Mouse (Mus musculus) kidney, embryonic 14.5 days (tissue): ENCODE data around the gene Otop2. TPM values are rescaled to one million over a fixed set of nuclear protein-coding genes. Genes with fewer than 3 reads are reported as not detected.

Experiments
- ATAC-seq: fragments of 200-750 bp; cut with Nextera tagmentation; 2 replicates; pipeline ENCODE4 v1.8.0; 2017; ENCODE audit warnings: moderate number of reproducible peaks, mild to moderate bottlenecking, moderate TSS enrichment, moderate library complexity; ENCODE audit not compliant: low FRiP score, low TSS enrichment
- H3K27ac ChIP-seq: fragments of 300-500 bp; sonication (generic); 2 replicates; pipeline ENCODE4 v1.5.1; 2014; ENCODE audit warnings: low read depth, mild to moderate bottlenecking, low read length, moderate library complexity, mixed read lengths
- H3K27me3 ChIP-seq: fragments of 300-500 bp; sonication (generic); 2 replicates; pipeline ENCODE4 v1.6.1; 2014; ENCODE audit warnings: mild to moderate bottlenecking, low read length; ENCODE audit not compliant: control insufficient read depth, insufficient read depth
- H3K36me3 ChIP-seq: fragments of 300-500 bp; sonication (generic); 2 replicates; pipeline ENCODE4 v1.6.1; 2014; ENCODE audit warnings: low read length, mixed read lengths; ENCODE audit not compliant: control insufficient read depth, insufficient read depth
- H3K4me1 ChIP-seq: fragments of 300-500 bp; sonication (generic); 2 replicates; pipeline ENCODE4 v1.6.1; 2014; ENCODE audit warnings: low read length, mixed read lengths; ENCODE audit not compliant: control insufficient read depth, insufficient read depth
- H3K4me2 ChIP-seq: fragments of 300-500 bp; sonication (generic); replicated peaks from 2 replicates; pipeline ENCODE4 v1.6.1; 2014; ENCODE audit warnings: low read depth, mild to moderate bottlenecking, low read length
- H3K4me3 ChIP-seq: fragments of 300-500 bp; sonication (generic); 2 replicates; pipeline ENCODE4 v1.5.1; 2014; ENCODE audit warnings: mild to moderate bottlenecking, low read length
- H3K9ac ChIP-seq: fragments of 300-500 bp; sonication (generic); 2 replicates; pipeline ENCODE4 v1.6.1; 2014; ENCODE audit warnings: low read depth, mild to moderate bottlenecking, low read length, moderate library complexity
- H3K9me3 ChIP-seq: fragments of 300-500 bp; sonication (generic); 2 replicates; pipeline ENCODE4 v1.6.1; 2016; ENCODE audit warnings: low read length; ENCODE audit not compliant: control insufficient read depth
- WGBS: fragments of 180-500 bp; shearing (Covaris S2); extraction: QIAGEN DNeasy Blood & Tissue Kit; methylation state at CpG from one replicate; pipeline ENCODE4 v1.1.7; 2014; 5-methylcytosine and 5-hydroxymethylcytosine counted together
- polyA plus RNA-seq: library from polyadenylated mRNA; unstranded; fragments of >200 nt; fragmentation: Nextera tagmentation; extraction: Ambion mirVana; gene quantifications from 2 replicates; pipeline ENCODE4 v1.2.1, GENCODE M21; 2014

Otop2 gene
- polyA plus RNA-seq, 1 experiment from 2014 or later: 0.15 TPM

DNA sequence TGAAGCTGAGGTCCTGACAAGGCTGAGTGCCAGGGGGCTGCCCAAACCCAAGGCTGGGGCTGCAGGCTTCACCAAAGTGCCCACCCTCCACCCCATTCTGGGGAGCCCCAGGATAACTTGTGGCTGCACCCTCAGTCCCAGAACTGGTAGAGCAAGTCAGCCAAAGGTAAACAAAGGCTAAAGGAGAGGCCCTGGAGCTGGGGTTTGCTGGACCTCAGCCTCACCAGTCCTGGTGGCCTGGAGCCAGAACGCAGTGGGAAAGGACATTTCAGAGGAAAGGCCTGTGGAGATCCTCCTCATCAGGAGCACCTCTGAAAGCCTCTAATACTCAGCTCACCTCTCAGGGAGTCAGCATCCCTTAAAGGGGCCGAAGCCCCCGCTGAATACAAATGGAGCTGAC is 57.2 kb downstream of the Otop2 start:
- Histone ChIP-seq H3K4me3 (no peak overlapping the region), H3K36me3 (no peaks in the 10 kb centered on the region), H3K4me2 (no peak overlapping the region), H3K27me3 (peaks cover 30% of the 10 kb centered on the region), H3K9ac (no peak overlapping the region), H3K27ac (no peak overlapping the region), H3K4me1 (peaks cover 8% of the 10 kb centered on the region), H3K9me3 (no peaks in the 10 kb centered on the region)
- no peak for ATAC-seq
- WGBS: 86% methylated on average over 3 of the region's 3 CpGs

GRCm38 (mm10) chr11:115366039-115366705 is 59.2 kb downstream of the Otop2 start:
- Histone ChIP-seq H3K4me2 (0 out of 2 replicates have a peak overlapping the region, but pooled peaks have one; percentile 3), H3K9me3 (no peaks in the 10 kb centered on the region), H3K27me3 (peaks cover 30% of the 10 kb centered on the region), H3K4me3 (no peak overlapping the region; the same call in 1 of the 2 replicates), H3K27ac (no peak overlapping the region), H3K9ac (no peak overlapping the region), H3K4me1 (peaks cover 8% of the 10 kb centered on the region), H3K36me3 (no peaks in the 10 kb centered on the region)
- ATAC-seq: peak; percentile 34; the same call in 1 of the 2 replicates
- 44% methylated on average over 7 of the region's 7 CpGs for WGBS

- ATAC-seq: peak; percentile 25; the same call in 1 of the 2 replicates
- WGBS: 4% methylated on average over 28 of the region's 28 CpGs
Measured at GRCm38 (mm10) chr11:115366706-115367394, 59.9 kb downstream of the Otop2 start.

GRCm38 (mm10) chr11:115367395-115367944 is 60.5 kb downstream of the Otop2 start, which contains the start of gene Hid1:
TSS of gene Hid1 (minus strand) at chr11:115367756.
- Histone ChIP-seq H3K27me3 (peaks cover 30% of the 10 kb centered on the region), H3K9ac (peak within 1 kb of the TSS; percentile 47), H3K4me3 (peak within 1 kb of the TSS; percentile 48), H3K4me2 (peak within 1 kb of the TSS; percentile 80), H3K9me3 (no peaks in the 10 kb centered on the region), H3K36me3 (no peaks in the 10 kb centered on the region), H3K4me1 (peaks cover 8% of the 10 kb centered on the region), H3K27ac (no peak within 1 kb of the TSS)
- 1% methylated on average over 32 of the region's 39 CpGs for WGBS
- ATAC-seq: peak; percentile 76

More at GRCm38 (mm10) chr11:115366706-115367394, 59.9 kb downstream of the Otop2 start:
- Histone ChIP-seq H3K36me3 (no peaks in the 10 kb centered on the region), H3K27ac (no peak overlapping the region), H3K9ac (peak overlapping the region; percentile 47), H3K4me2 (peak overlapping the region; percentile 80), H3K9me3 (no peaks in the 10 kb centered on the region), H3K4me3 (peak overlapping the region; percentile 48), H3K27me3 (peaks cover 30% of the 10 kb centered on the region), H3K4me1 (peaks cover 8% of the 10 kb centered on the region)

DNA sequence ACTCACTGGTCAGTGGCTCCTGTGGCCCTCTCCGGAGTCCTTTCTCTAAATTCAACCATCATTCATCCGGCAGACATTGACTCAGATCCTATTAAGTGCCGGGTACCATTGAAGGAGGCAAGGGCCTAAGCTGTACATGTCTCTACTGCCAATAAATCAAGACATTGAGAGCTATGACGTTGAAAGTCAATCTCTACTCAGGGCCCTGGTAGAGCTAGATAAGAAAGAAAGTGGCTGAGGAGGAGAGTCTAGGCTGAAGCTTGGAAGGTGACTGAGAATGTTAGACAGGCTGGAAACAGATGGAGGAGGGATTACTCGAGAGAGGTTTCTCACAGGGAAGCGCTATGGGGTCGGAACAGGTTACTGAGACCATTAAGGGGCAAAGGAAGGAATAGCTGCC is 63.4 kb downstream of the Otop2 start:
- no peak for ATAC-seq
- Histone ChIP-seq H3K27me3 (peaks cover 45% of the 10 kb centered on the region), H3K9me3 (no peaks in the 10 kb centered on the region), H3K4me2 (no peak overlapping the region), H3K4me1 (peaks cover 12% of the 10 kb centered on the region), H3K36me3 (no peaks in the 10 kb centered on the region), H3K9ac (no peak overlapping the region), H3K27ac (no peak overlapping the region), H3K4me3 (no peak overlapping the region)
- 44% methylated on average over 7 of the region's 7 CpGs for WGBS

DNA sequence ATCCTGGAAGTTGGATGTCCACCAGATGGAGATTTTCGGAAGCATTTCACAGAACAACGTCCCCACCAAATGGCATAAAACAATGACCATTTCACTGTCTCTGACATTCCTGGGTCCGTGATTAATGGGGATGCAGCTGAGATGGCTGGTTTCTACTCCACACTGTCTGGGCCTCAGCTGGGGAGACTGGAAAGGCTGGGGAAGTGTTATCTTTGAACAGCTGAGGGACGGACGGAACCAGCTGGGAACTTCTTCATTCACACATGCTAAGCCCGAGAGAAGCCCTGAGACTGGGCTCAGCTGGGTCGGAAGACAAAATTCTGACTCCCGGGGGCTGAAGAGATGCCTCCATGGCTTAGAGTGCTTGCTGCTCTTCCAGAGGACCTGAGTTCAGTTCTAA is 64.4 kb downstream of the Otop2 start:
- Histone ChIP-seq H3K4me1 (peaks cover 12% of the 10 kb centered on the region), H3K27ac (no peak overlapping the region; the same call in 1 of the 2 replicates), H3K4me2 (no peak overlapping the region), H3K9ac (no peak overlapping the region), H3K36me3 (no peaks in the 10 kb centered on the region), H3K4me3 (no peak overlapping the region), H3K9me3 (no peaks in the 10 kb centered on the region), H3K27me3 (peaks cover 44% of the 10 kb centered on the region)
- 66% methylated on average over 8 of the region's 8 CpGs for WGBS
- ATAC-seq: no peak

GRCm38 (mm10) chr11:115372015-115372414 is 65.1 kb downstream of the Otop2 start:
- Histone ChIP-seq H3K4me1 (peaks cover 8% of the 10 kb centered on the region), H3K36me3 (no peaks in the 10 kb centered on the region), H3K27me3 (peaks cover 38% of the 10 kb centered on the region), H3K27ac (no peak overlapping the region), H3K9me3 (no peaks in the 10 kb centered on the region), H3K4me2 (no peak overlapping the region), H3K9ac (no peak overlapping the region), H3K4me3 (no peak overlapping the region)
- WGBS: 65% methylated on average over 1 of the region's 1 CpGs
- no peak for ATAC-seq

GRCm38 (mm10) chr11:115372737-115373136 is 65.8 kb downstream of the Otop2 start:
- Histone ChIP-seq H3K27me3 (peaks cover 31% of the 10 kb centered on the region), H3K4me3 (no peak overlapping the region), H3K36me3 (no peaks in the 10 kb centered on the region), H3K27ac (no peak overlapping the region), H3K9me3 (no peaks in the 10 kb centered on the region), H3K4me1 (0 out of 2 replicates have a peak, but pooled peaks cover 5% of the 10 kb centered on the region), H3K4me2 (no peak overlapping the region), H3K9ac (no peak overlapping the region)
- no peak for ATAC-seq
- WGBS: 46% methylated on average over 2 of the region's 2 CpGs
